Mouse (Mus musculus) liver, postnatal 0 days (tissue): ENCODE measurements around the gene Mrtfb.

Source experiments
- CTCF ChIP-seq: sonication (generic); IDR thresholded peaks from 2 replicates; pipeline ENCODE4 v1.5.1; 2016; ENCODE audit warnings: antibody characterized with exemption, low read depth
- EP300 ChIP-seq: IDR thresholded peaks from 2 replicates; pipeline ENCODE4 v1.6.1; 2016; ENCODE audit warnings: antibody characterized with exemption, low read depth, mild to moderate bottlenecking

- no peak for TF ChIP-seq CTCF
- peak; percentile 38; the same call in 1 of the 2 replicates for TF ChIP-seq EP300
These were observed 174.7 kb downstream of the Mrtfb start for GRCm38 (mm10) chr16:13430940-13431339.
